Mouse (Mus musculus) stomach, postnatal 0 days (tissue): Measurements from ENCODE around the gene Ppp2r5d.

Experiments
- CTCF ChIP-seq: IDR thresholded peaks from 2 replicates; pipeline ENCODE4 v1.5.1; 2016; ENCODE audit warnings: antibody characterized with exemption, low read depth, mild to moderate bottlenecking, moderate library complexity
- EP300 ChIP-seq: optimal IDR thresholded peaks from 2 replicates; pipeline ENCODE3; 2016; ENCODE audit warnings: antibody characterized with exemption

DNA sequence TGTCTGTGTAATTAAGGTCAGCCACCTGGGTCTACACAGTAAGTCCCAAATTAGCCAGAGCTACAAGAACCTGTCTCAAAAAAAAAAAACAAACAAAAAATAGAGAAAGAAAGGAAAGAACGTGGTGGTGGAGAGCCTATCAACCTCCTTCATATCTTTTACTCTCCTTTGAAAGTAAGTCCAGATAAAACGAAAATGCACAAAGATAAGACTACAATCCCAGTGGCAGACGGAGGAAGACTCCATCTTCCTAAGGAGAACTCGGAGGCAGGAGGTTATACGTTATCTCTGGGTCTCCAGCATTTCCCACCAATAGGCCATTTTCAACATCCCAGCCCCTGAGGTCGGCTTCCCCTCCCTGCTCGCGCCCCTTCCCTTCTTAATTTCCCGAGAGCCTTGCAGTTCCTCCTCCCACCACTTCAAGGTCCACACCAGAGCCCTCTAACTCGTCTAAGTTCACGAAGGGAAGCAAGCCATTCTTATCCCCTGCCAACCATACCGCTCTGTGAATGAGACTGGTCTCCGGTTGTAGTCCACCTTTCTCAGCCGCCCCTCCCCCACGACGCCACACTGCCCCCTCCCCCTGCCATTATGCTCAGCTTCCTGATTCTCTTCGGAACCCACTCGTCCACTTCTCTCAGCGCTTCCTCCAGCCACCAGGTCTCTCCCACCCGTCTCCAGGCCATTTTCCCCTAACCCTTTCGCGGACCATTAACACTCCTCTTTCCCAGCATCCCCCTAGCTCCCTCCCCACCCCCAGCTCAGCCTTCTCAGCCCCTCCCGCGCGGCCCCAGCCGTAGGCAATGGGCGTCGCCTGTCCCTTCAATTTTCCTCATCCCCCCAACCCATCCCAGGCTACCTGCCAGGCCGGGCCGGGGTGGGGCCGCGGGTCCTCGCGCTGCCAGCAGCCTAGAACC, 24.8 kb downstream of the Ppp2r5d start:
- TF ChIP-seq CTCF = peak; percentile 61
- no peak for TF ChIP-seq EP300
